Mouse (Mus musculus) heart, embryonic 11.5 days (tissue): ENCODE results near the gene Iqcn. TPM values are rescaled to one million over a fixed set of nuclear protein-coding genes. Genes with fewer than 3 reads are reported as not detected.

Source experiments
- ATAC-seq: fragments of 200-750 bp; cut with Nextera tagmentation; replicated peaks from 2 replicates; pipeline ENCODE4 v1.8.0; 2017; ENCODE audit warnings: moderate library complexity; ENCODE audit not compliant: insufficient number of reproducible peaks, low FRiP score, low TSS enrichment
- H3K27ac ChIP-seq: fragments of 300-500 bp; sonication (generic); 2 replicates; pipeline ENCODE4 v1.5.1; 2014; ENCODE audit warnings: mild to moderate bottlenecking, low read depth, low read length
- H3K27me3 ChIP-seq: fragments of 300-500 bp; sonication (generic); 2 replicates; pipeline ENCODE4 v1.6.1; 2014; ENCODE audit warnings: mild to moderate bottlenecking, low read length, mixed read lengths; ENCODE audit not compliant: control insufficient read depth, insufficient read depth
- H3K36me3 ChIP-seq: fragments of 300-500 bp; sonication (generic); 2 replicates; pipeline ENCODE4 v1.6.1; 2014; ENCODE audit warnings: mild to moderate bottlenecking, low read length, moderate library complexity, mixed read lengths; ENCODE audit not compliant: control insufficient read depth, insufficient read depth
- H3K4me1 ChIP-seq: fragments of 300-500 bp; sonication (generic); 2 replicates; pipeline ENCODE4 v1.6.1; 2014; ENCODE audit warnings: low read length; ENCODE audit not compliant: control insufficient read depth, insufficient read depth
- H3K4me2 ChIP-seq: fragments of 300-500 bp; sonication (generic); 2 replicates; pipeline ENCODE4 v1.6.1; 2014; ENCODE audit warnings: mild to moderate bottlenecking, moderate library complexity
- H3K4me3 ChIP-seq: fragments of 300-500 bp; sonication (generic); 2 replicates; pipeline ENCODE4 v1.5.1; 2014; ENCODE audit warnings: low read depth, low read length
- H3K9ac ChIP-seq: fragments of 300-500 bp; sonication (generic); 2 replicates; pipeline ENCODE4 v1.6.1; 2014; ENCODE audit warnings: mild to moderate bottlenecking, low read depth, low read length, moderate library complexity
- H3K9me3 ChIP-seq: fragments of 300-500 bp; sonication (generic); replicated peaks from 2 replicates; pipeline ENCODE4 v1.6.1; 2016; ENCODE audit warnings: low read length; ENCODE audit not compliant: control insufficient read depth
- WGBS: fragments of 180-500 bp; shearing (Covaris S2); extraction: QIAGEN DNeasy Blood & Tissue Kit; methylation state at CpG from one replicate; pipeline ENCODE4 v1.1.7; 2014; ENCODE audit not compliant: insufficient replicate concordance; 5-methylcytosine and 5-hydroxymethylcytosine counted together
- polyA plus RNA-seq: library from polyadenylated mRNA; unstranded; fragments of >200 nt; fragmentation: Nextera tagmentation; extraction: Ambion mirVana; gene quantifications from 2 replicates; pipeline ENCODE4 v1.2.1, GENCODE M21; 2014

Gene Iqcn
- polyA plus RNA-seq, 1 experiment from 2014 or later: not detected

DNA sequence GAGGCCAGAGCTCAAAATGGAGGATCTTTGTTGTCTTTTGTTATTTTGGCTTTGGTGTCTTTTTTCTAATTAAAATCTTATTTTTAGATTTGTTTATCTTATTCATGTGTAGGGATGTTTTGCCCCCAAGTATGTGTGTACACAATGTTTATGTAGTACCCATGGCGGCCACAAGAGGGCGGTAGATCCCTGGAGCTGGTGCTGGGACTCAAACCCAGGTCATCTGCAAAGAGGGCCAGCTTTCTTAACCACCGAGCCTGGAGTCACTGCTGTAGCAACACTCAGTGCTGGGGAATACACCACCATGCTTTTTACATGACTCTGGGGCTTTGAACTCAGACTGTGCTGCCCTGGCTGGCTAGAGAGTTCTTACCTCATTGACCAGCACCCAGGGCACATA, 60.1 kb downstream of the Iqcn start:
- Histone ChIP-seq H3K9me3 (no peaks in the 10 kb centered on the region), H3K27me3 (peaks cover 2% of the 10 kb centered on the region; the same call in 1 of the 2 replicates), H3K4me2 (no peak overlapping the region; the same call in 1 of the 2 replicates), H3K9ac (no peak overlapping the region), H3K36me3 (peaks cover 5% of the 10 kb centered on the region; the same call in 1 of the 2 replicates), H3K27ac (0 out of 2 replicates have a peak overlapping the region, but pooled peaks have one; percentile 25), H3K4me3 (no peak overlapping the region), H3K4me1 (peaks cover 31% of the 10 kb centered on the region)
- ATAC-seq: no peak
- WGBS: 7% methylated on average over 3 of the region's 3 CpGs

DNA sequence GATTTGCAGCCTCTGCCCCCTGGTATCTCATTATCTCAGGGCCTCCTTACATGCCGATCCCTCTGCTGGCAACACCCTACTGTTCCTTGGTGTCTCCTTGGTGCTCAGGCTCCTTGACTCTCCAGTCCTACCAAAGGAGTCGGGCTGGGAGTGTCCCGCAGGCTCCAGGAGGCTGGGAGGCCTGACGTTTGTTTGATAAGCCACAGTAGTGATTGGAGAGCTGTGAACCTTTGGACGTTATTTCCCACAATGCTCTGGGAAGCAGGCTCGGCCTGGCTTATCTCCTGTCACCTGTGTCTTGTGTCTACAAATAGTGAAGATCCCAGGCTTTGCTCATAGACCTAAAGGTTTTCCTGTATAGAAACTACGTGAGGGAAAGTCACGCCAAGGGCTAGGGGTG, 60.8 kb downstream of the Iqcn start:
- Histone ChIP-seq H3K27me3 (peaks cover 2% of the 10 kb centered on the region; the same call in 1 of the 2 replicates), H3K36me3 (peaks cover 8% of the 10 kb centered on the region; the same call in 1 of the 2 replicates), H3K4me3 (no peak overlapping the region), H3K27ac (0 out of 2 replicates have a peak overlapping the region, but pooled peaks have one; percentile 25), H3K4me2 (peak overlapping the region; percentile 14), H3K9me3 (no peaks in the 10 kb centered on the region), H3K4me1 (peaks cover 29% of the 10 kb centered on the region), H3K9ac (no peak overlapping the region)
- ATAC-seq: no peak
- 57% methylated on average over 8 of the region's 8 CpGs for WGBS

GRCm38 (mm10) chr8:70764676-70765075, 61.4 kb downstream of the Iqcn start:
- WGBS: 90% methylated on average over 13 of the region's 13 CpGs
- Histone ChIP-seq H3K4me1 (peaks cover 29% of the 10 kb centered on the region), H3K36me3 (peaks cover 8% of the 10 kb centered on the region; the same call in 1 of the 2 replicates), H3K4me3 (no peak overlapping the region), H3K27me3 (peaks cover 2% of the 10 kb centered on the region; the same call in 1 of the 2 replicates), H3K9ac (no peak overlapping the region), H3K4me2 (peak overlapping the region; percentile 14; the same call in 1 of the 2 replicates), H3K27ac (0 out of 2 replicates have a peak overlapping the region, but pooled peaks have one; percentile 22), H3K9me3 (no peaks in the 10 kb centered on the region)
- no peak for ATAC-seq

GRCm38 (mm10) chr8:70765329-70765728, 62.1 kb downstream of the Iqcn start:
- Histone ChIP-seq H3K9ac (peak overlapping the region; percentile 73; the same call in 1 of the 2 replicates), H3K27me3 (peaks cover 2% of the 10 kb centered on the region; the same call in 1 of the 2 replicates), H3K9me3 (no peaks in the 10 kb centered on the region), H3K4me1 (peaks cover 29% of the 10 kb centered on the region), H3K36me3 (peaks cover 8% of the 10 kb centered on the region; the same call in 1 of the 2 replicates), H3K4me3 (peak overlapping the region; percentile 47), H3K4me2 (peak overlapping the region; percentile 97), H3K27ac (no peak overlapping the region)
- ATAC-seq: no peak
- 66% methylated on average over 9 of the region's 9 CpGs for WGBS

DNA sequence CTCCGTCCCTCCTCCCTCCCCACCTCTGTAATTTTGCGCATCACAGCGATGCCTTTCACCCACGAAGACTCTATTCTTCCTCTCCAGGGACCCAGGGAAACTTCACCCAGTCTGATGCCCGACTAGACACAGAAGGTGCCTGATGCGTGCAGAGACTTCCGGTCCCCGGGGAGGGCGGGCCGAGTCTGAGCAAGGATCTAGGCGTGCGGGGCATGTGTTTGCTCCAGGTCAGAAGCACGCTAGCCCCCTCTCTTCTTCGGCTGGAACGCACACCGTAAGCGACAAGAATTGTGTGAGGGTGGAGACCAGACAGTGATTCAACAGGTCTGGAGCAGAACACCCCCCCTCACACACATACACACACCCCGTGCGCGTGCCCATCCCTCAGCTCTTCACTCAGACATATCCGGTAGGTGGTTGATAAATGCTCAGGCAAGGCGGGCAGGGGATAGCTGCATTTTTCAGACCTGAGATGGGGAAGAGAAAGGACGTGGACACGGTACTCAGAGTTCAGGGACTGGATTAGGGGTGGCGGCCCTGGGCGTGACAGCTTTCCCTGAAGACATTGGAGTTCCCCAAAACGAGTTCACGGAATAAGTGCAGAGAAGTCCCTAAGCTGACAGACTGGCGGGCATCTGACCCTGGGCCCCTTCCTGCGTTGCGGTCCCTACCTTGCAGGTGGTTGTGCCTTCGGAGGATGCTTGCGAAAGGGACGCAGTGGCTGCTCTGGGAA, 62.7 kb downstream of the Iqcn start:
- Histone ChIP-seq H3K4me3 (peak overlapping the region; percentile 47), H3K27me3 (peaks cover 2% of the 10 kb centered on the region; the same call in 1 of the 2 replicates), H3K27ac (no peak overlapping the region), H3K9ac (peak overlapping the region; percentile 73), H3K36me3 (peaks cover 14% of the 10 kb centered on the region), H3K4me1 (peaks cover 29% of the 10 kb centered on the region), H3K9me3 (no peaks in the 10 kb centered on the region), H3K4me2 (peak overlapping the region; percentile 97)
- WGBS: 2% methylated on average over 34 of the region's 34 CpGs
- ATAC-seq: no peak

- Histone ChIP-seq H3K4me3 (peak overlapping the region; percentile 47), H3K36me3 (peaks cover 14% of the 10 kb centered on the region), H3K27me3 (peaks cover 2% of the 10 kb centered on the region; the same call in 1 of the 2 replicates), H3K9me3 (no peaks in the 10 kb centered on the region), H3K4me2 (peak overlapping the region; percentile 97), H3K9ac (peak overlapping the region; percentile 73), H3K4me1 (peaks cover 22% of the 10 kb centered on the region), H3K27ac (no peak overlapping the region)
- peak; percentile 38; the same call in 1 of the 2 replicates for ATAC-seq
- WGBS: 9% methylated on average over 21 of the region's 21 CpGs
These were observed 63.5 kb downstream of the Iqcn start for GRCm38 (mm10) chr8:70766571-70767440.

Other genes with a start within 250 kb of the Iqcn start
- gene Klhl26, start 226.5 kb upstream of the Iqcn start, polyA plus RNA-seq: 9.2 and 10.1 TPM in 2 replicates
- gene Tmem59l, start 216.1 kb upstream of the Iqcn start, polyA plus RNA-seq: 0.44 and 0.86 TPM in 2 replicates
- 0.80 and 3.8 TPM in 2 replicates for gene Crlf1, start 210.3 kb upstream of the Iqcn start, polyA plus RNA-seq
- gene Rex1bd, start 196.7 kb upstream of the Iqcn start, polyA plus RNA-seq: 109 and 124 TPM in 2 replicates
- 798 and 827 TPM in 2 replicates for gene Uba52, start 192.7 kb upstream of the Iqcn start, polyA plus RNA-seq
- gene Fkbp8, start 175.7 kb upstream of the Iqcn start, polyA plus RNA-seq: 202 and 212 TPM in 2 replicates
- 67.3 and 68.1 TPM in 2 replicates for gene Kxd1, start 175.5 kb upstream of the Iqcn start, polyA plus RNA-seq
- gene Ell, start 164.0 kb upstream of the Iqcn start, polyA plus RNA-seq: 14.1 and 14.7 TPM in 2 replicates
- gene Isyna1, start 109.1 kb upstream of the Iqcn start, polyA plus RNA-seq: 86.0 and 95.3 TPM in 2 replicates
- 72.5 and 78.9 TPM in 2 replicates for gene Ssbp4, start 94.6 kb upstream of the Iqcn start, polyA plus RNA-seq
- 0.19 and 0.59 TPM in 2 replicates for gene Lrrc25, start 87.3 kb upstream of the Iqcn start, polyA plus RNA-seq
- 0.26 and 0.37 TPM in 2 replicates for gene Gdf15, start 71.0 kb upstream of the Iqcn start, polyA plus RNA-seq
- 38.9 and 41.6 TPM in 2 replicates for gene Pgpep1, start 43.1 kb upstream of the Iqcn start, polyA plus RNA-seq
- gene Lsm4, start 30.2 kb upstream of the Iqcn start, polyA plus RNA-seq: 296 and 308 TPM in 2 replicates
- gene Jund, start 4.5 kb upstream of the Iqcn start, polyA plus RNA-seq: 97.8 and 102 TPM in 2 replicates
- not detected in 2 replicates for gene Gm3336, start 15.1 kb downstream of the Iqcn start, polyA plus RNA-seq
- gene Pde4c, start 20.3 kb downstream of the Iqcn start, polyA plus RNA-seq: not detected in 2 replicates
- 16.2 and 21.3 TPM in 2 replicates for gene Rab3a, start 51.2 kb downstream of the Iqcn start, polyA plus RNA-seq
- gene Mpv17l2, start 57.5 kb downstream of the Iqcn start, polyA plus RNA-seq: 42.5 and 42.6 TPM in 2 replicates
- gene Pik3r2, start 73.3 kb downstream of the Iqcn start, polyA plus RNA-seq: 21.5 and 23.1 TPM in 2 replicates
- gene Mast3, start 101.6 kb downstream of the Iqcn start, polyA plus RNA-seq: 7.8 and 8.5 TPM in 2 replicates
- 0.07 TPM in 1 of 2 replicates, not detected in the other for gene Il12rb1, start 105.0 kb downstream of the Iqcn start, polyA plus RNA-seq
- gene Arrdc2, start 136.3 kb downstream of the Iqcn start, polyA plus RNA-seq: 2.4 and 3.2 TPM in 2 replicates
- gene Kcnn1, start 159.8 kb downstream of the Iqcn start, polyA plus RNA-seq: 0.55 and 1.1 TPM in 2 replicates
- gene Ccdc124, start 170.5 kb downstream of the Iqcn start, polyA plus RNA-seq: 102 and 109 TPM in 2 replicates
- gene Slc5a5, start 189.3 kb downstream of the Iqcn start, polyA plus RNA-seq: 0.06 TPM in 1 of 2 replicates, not detected in the other
- 2,782 and 3,146 TPM in 2 replicates for gene Rpl18a, start 194.0 kb downstream of the Iqcn start, polyA plus RNA-seq
- gene Map1s, start 202.5 kb downstream of the Iqcn start, polyA plus RNA-seq: 26.0 and 31.1 TPM in 2 replicates